Mouse (Mus musculus) forebrain, embryonic 11.5 days (tissue): ENCODE results near the gene Slc34a1. TPM values are rescaled to one million over a fixed set of nuclear protein-coding genes. Genes with fewer than 3 reads are reported as not detected.
A peak's percentile ranks its signal among the peaks of the same experiment; 100 is the strongest.

Experiments
- ATAC-seq: fragments of 200-750 bp; cut with Nextera tagmentation; replicated peaks from 2 replicates; pipeline ENCODE4 v1.8.0; 2017; ENCODE audit warnings: moderate TSS enrichment; ENCODE audit not compliant: low FRiP score
- DNase-seq: peaks from one replicate; pipeline ENCODE4 v3.0.0-alpha.2; 2017; ENCODE audit warnings: low spot score
- H3K27ac ChIP-seq: fragments of 300-500 bp; sonication (generic); 2 replicates; pipeline ENCODE4 v1.5.1; 2014; ENCODE audit warnings: low read depth, low read length
- H3K27me3 ChIP-seq: fragments of 300-500 bp; sonication (generic); 2 replicates; pipeline ENCODE4 v1.6.1; 2014; ENCODE audit warnings: mild to moderate bottlenecking, low read length, mixed read lengths; ENCODE audit not compliant: control insufficient read depth, insufficient read depth
- H3K36me3 ChIP-seq: fragments of 300-500 bp; sonication (generic); 2 replicates; pipeline ENCODE4 v1.6.1; 2014; ENCODE audit warnings: mild to moderate bottlenecking, low read length, moderate library complexity, mixed read lengths; ENCODE audit not compliant: control insufficient read depth, insufficient read depth
- H3K4me1 ChIP-seq: fragments of 300-500 bp; sonication (generic); replicated peaks from 2 replicates; pipeline ENCODE4 v1.6.1; 2014; ENCODE audit warnings: low read length, mixed read lengths; ENCODE audit not compliant: control insufficient read depth, insufficient read depth
- H3K4me2 ChIP-seq: fragments of 300-500 bp; sonication (generic); 2 replicates; pipeline ENCODE4 v1.6.1; 2014; ENCODE audit warnings: low read depth, mild to moderate bottlenecking, low read length, moderate library complexity, mixed read lengths; ENCODE audit not compliant: severe bottlenecking
- H3K4me3 ChIP-seq: fragments of 300-500 bp; sonication (generic); 2 replicates; pipeline ENCODE4 v1.5.1; 2014; ENCODE audit warnings: low read depth, low read length
- H3K9ac ChIP-seq: fragments of 300-500 bp; sonication (generic); 2 replicates; pipeline ENCODE4 v1.6.1; 2014; ENCODE audit warnings: low read length
- H3K9me3 ChIP-seq: fragments of 300-500 bp; sonication (generic); 2 replicates; pipeline ENCODE4 v1.6.1; 2016; ENCODE audit warnings: low read length, mixed read lengths; ENCODE audit not compliant: control insufficient read depth
- WGBS: fragments of 180-500 bp; shearing (Covaris S2); extraction: QIAGEN DNeasy Blood & Tissue Kit; methylation state at CpG from one replicate; pipeline ENCODE4 v1.1.7; 2014; 5-methylcytosine and 5-hydroxymethylcytosine counted together
- polyA plus RNA-seq: library from polyadenylated mRNA; unstranded; fragments of >200 nt; fragmentation: Nextera tagmentation; extraction: Ambion mirVana; gene quantifications from 2 replicates; pipeline ENCODE4 v1.2.1, GENCODE M21; 2014

Gene Slc34a1
- polyA plus RNA-seq, 1 experiment from 2014 or later, result not detected

- DNase-seq (no peak), ATAC-seq (no peak)
- Histone ChIP-seq H3K4me3 (no peak overlapping the region), H3K27ac (no peak overlapping the region), H3K9me3 (no peaks in the 10 kb centered on the region), H3K9ac (no peak overlapping the region), H3K4me1 (peaks cover 8% of the 10 kb centered on the region; the same call in 1 of the 2 replicates), H3K4me2 (no peak overlapping the region), H3K36me3 (peaks cover 24% of the 10 kb centered on the region; the same call in 1 of the 2 replicates), H3K27me3 (no peaks in the 10 kb centered on the region)
- whole genome bisulfite sequencing, result 95% methylated on average over 11 of the region's 11 CpGs
Observed at GRCm38 (mm10) chr13:55450511-55450980, 52.6 kb downstream of the Slc34a1 start.

GRCm38 (mm10) chr13:55451296-55451695 lies 53.3 kb downstream of the Slc34a1 start:
- Histone ChIP-seq H3K27me3 (no peaks in the 10 kb centered on the region), H3K4me3 (no peak overlapping the region), H3K27ac (no peak overlapping the region), H3K9ac (no peak overlapping the region), H3K4me2 (no peak overlapping the region), H3K4me1 (peaks cover 7% of the 10 kb centered on the region; the same call in 1 of the 2 replicates), H3K36me3 (peaks cover 25% of the 10 kb centered on the region; the same call in 1 of the 2 replicates), H3K9me3 (no peaks in the 10 kb centered on the region)
- WGBS, result 90% methylated on average over 10 of the region's 10 CpGs
- no peak for ATAC-seq
- DNase-seq, result no peak

GRCm38 (mm10) chr13:55451785-55452549 lies 54.0 kb downstream of the Slc34a1 start:
- H3K27me3 ChIP-seq, result no peaks in the 10 kb centered on the region
- DNase-seq (no peak), ATAC-seq (no peak)
- no peak overlapping the region for H3K9ac ChIP-seq
- H3K4me1 ChIP-seq, result peaks cover 4% of the 10 kb centered on the region; the same call in 1 of the 2 replicates
- H3K4me3 ChIP-seq, result no peak overlapping the region
- no peaks in the 10 kb centered on the region for H3K9me3 ChIP-seq
- WGBS, result 96% methylated on average over 16 of the region's 16 CpGs
- peaks cover 28% of the 10 kb centered on the region; the same call in 1 of the 2 replicates for H3K36me3 ChIP-seq
- no peak overlapping the region for H3K4me2 ChIP-seq
- no peak overlapping the region for H3K27ac ChIP-seq

GRCm38 (mm10) chr13:55462965-55463364 lies 65.0 kb downstream of the Slc34a1 start:
- Histone ChIP-seq H3K4me1 (peaks cover 17% of the 10 kb centered on the region), H3K27ac (no peak overlapping the region)

GRCm38 (mm10) chr13:55463399-55464026 lies 65.5 kb downstream of the Slc34a1 start:
- Histone ChIP-seq H3K4me2 (peak overlapping the region; percentile 94), H3K36me3 (no peaks in the 10 kb centered on the region; the same call in 1 of the 2 replicates), H3K4me3 (peak overlapping the region; percentile 66), H3K9ac (peak overlapping the region; percentile 90), H3K27me3 (no peaks in the 10 kb centered on the region), H3K4me1 (peaks cover 22% of the 10 kb centered on the region), H3K27ac (peak overlapping the region; percentile 97), H3K9me3 (no peaks in the 10 kb centered on the region)
- ATAC-seq, result peak; percentile 8
- WGBS, result 10% methylated on average over 14 of the region's 14 CpGs
- no peak for DNase-seq

More at GRCm38 (mm10) chr13:55462965-55463364, 65.0 kb downstream of the Slc34a1 start:
- ATAC-seq (no peak), DNase-seq (no peak)
- WGBS, result 53% methylated on average over 2 of the region's 2 CpGs
- Histone ChIP-seq H3K36me3 (no peaks in the 10 kb centered on the region; the same call in 1 of the 2 replicates), H3K9me3 (no peaks in the 10 kb centered on the region), H3K4me3 (no peak overlapping the region), H3K4me2 (no peak overlapping the region), H3K9ac (no peak overlapping the region), H3K27me3 (no peaks in the 10 kb centered on the region)

- H3K4me1 ChIP-seq, result peaks cover 26% of the 10 kb centered on the region
- WGBS, result under 1% methylated on average over 71 of the region's 84 CpGs
- DNase-seq, result peak; percentile 93
- H3K36me3 ChIP-seq, result no peaks in the 10 kb centered on the region; the same call in 1 of the 2 replicates
- peak within 1 kb of the TSS; percentile 97 for H3K27ac ChIP-seq
- ATAC-seq, result peak; percentile 84
- peak within 1 kb of the TSS; percentile 90 for H3K9ac ChIP-seq
- no peaks in the 10 kb centered on the region for H3K27me3 ChIP-seq
- peak within 1 kb of the TSS; percentile 94 for H3K4me2 ChIP-seq
- no peaks in the 10 kb centered on the region for H3K9me3 ChIP-seq
- peak within 1 kb of the TSS; percentile 66 for H3K4me3 ChIP-seq
Observed at GRCm38 (mm10) chr13:55464027-55464884, 66.3 kb downstream of the Slc34a1 start, which contains the start of gene Prr7. TSS of gene Prr7 (plus strand) at chr13:55464267.

GRCm38 (mm10) chr13:55465184-55465583 lies 67.2 kb downstream of the Slc34a1 start:
- H3K27ac ChIP-seq, result peak overlapping the region; percentile 97
- no peaks in the 10 kb centered on the region for H3K27me3 ChIP-seq
- WGBS, result 8% methylated on average over 3 of the region's 3 CpGs
- peaks cover 30% of the 10 kb centered on the region for H3K4me1 ChIP-seq
- no peaks in the 10 kb centered on the region; the same call in 1 of the 2 replicates for H3K36me3 ChIP-seq
- no peaks in the 10 kb centered on the region for H3K9me3 ChIP-seq
- DNase-seq, result peak; percentile 76
- H3K4me2 ChIP-seq, result peak overlapping the region; percentile 94
- peak overlapping the region; percentile 90 for H3K9ac ChIP-seq
- ATAC-seq, result peak; percentile 20
- peak overlapping the region; percentile 66 for H3K4me3 ChIP-seq
